Mouse (Mus musculus) heart, embryonic 16.5 days (tissue): Measurements from ENCODE around the gene Anks1b. TPM values are rescaled to one million over a fixed set of nuclear protein-coding genes. Genes with fewer than 3 reads are reported as not detected.

Source experiments
- polyA plus RNA-seq: library from polyadenylated mRNA; unstranded; fragments of >200 nt; fragmentation: Nextera tagmentation; extraction: Ambion mirVana; gene quantifications from 2 replicates; pipeline ENCODE4 v1.2.1, GENCODE M21; 2015

The Anks1b gene
- polyA plus RNA-seq, 1 experiment from 2014 or later, result 0.13 TPM

Other genes starting within 250 kb of the Anks1b start
- 4.1 and 4.4 TPM in 2 replicates for gene Scyl2, start 187.2 kb upstream of the Anks1b start, polyA plus RNA-seq
- gene Actr6, start 141.2 kb upstream of the Anks1b start, polyA plus RNA-seq, result 19.0 and 29.6 TPM in 2 replicates
- gene Uhrf1bp1l, start 128.5 kb upstream of the Anks1b start, polyA plus RNA-seq, result 19.9 and 22.9 TPM in 2 replicates